Mouse (Mus musculus) CH12.LX (cell line): ENCODE measurements around the gene Samd4.

Experiments
- BHLHE40 ChIP-seq: IDR thresholded peaks from 2 replicates; pipeline ENCODE4 v1.6.1; 2011; ENCODE audit warnings: mild to moderate bottlenecking, low read depth, low read length, improper control_type of control experiment
- CHD1 ChIP-seq: IDR thresholded peaks from 2 replicates; pipeline ENCODE4 v1.6.1; 2012; ENCODE audit warnings: low read depth, low read length, improper control_type of control experiment, inconsistent platforms
- CTCF ChIP-seq, 2 experiments: IDR thresholded peaks in 1 of 2; conservative IDR thresholded peaks in 1 of 2; 2 replicates each; pipeline ENCODE4 v1.5.1; 2011 to 2012; ENCODE audit warnings: low read depth in 2 of 2, low read length in 2 of 2, improper control_type of control experiment in 1 of 2, inconsistent platforms in 1 of 2, mild to moderate bottlenecking in 1 of 2, moderate library complexity in 1 of 2
- HCFC1 ChIP-seq: IDR thresholded peaks from 2 replicates; pipeline ENCODE4 v1.6.1; 2012; ENCODE audit warnings: low read depth, mild to moderate bottlenecking, inconsistent platforms, low read length, improper control_type of control experiment
- MAX ChIP-seq: IDR thresholded peaks from 2 replicates; pipeline ENCODE4 v1.6.1; 2011; ENCODE audit warnings: low read length, improper control_type of control experiment
- MXI1 ChIP-seq: IDR thresholded peaks from 2 replicates; pipeline ENCODE4 v1.6.1; 2011; ENCODE audit warnings: mild to moderate bottlenecking, low read depth, low read length, improper control_type of control experiment
- NELFE ChIP-seq: IDR thresholded peaks from 2 replicates; pipeline ENCODE4 v1.6.1; 2011; ENCODE audit warnings: low read depth, low read length, improper control_type of control experiment
- POLR2A ChIP-seq: IDR thresholded peaks from 2 replicates; pipeline ENCODE4 v1.6.1; 2011; ENCODE audit warnings: low read depth, mild to moderate bottlenecking, improper control_type of control experiment, low read length

- TF ChIP-seq CTCF (conservative IDR thresholded peaks at IDR 0.05 in 1 of 2, IDR thresholded peaks at IDR 0.05 in 1 of 2; ENCODE audit: low read depth in 2 of 2, low read length in 2 of 2) = no peak
- no peak for TF ChIP-seq BHLHE40
- no peak for TF ChIP-seq NELFE
- TF ChIP-seq MAX = no peak
- no peak for TF ChIP-seq HCFC1
- TF ChIP-seq POLR2A = no peak
- no peak for TF ChIP-seq CHD1
- no peak for TF ChIP-seq MXI1
Measured at GRCm38 (mm10) chr14:47051743-47052610, 169.3 kb downstream of the Samd4 start.
